Mouse (Mus musculus): ENCODE measurements around the gene Tmem251. TPM values are rescaled to one million over a fixed set of nuclear protein-coding genes. Genes with fewer than 3 reads are reported as not detected.

Tmem251 gene
- polyA plus RNA-seq, 2 experiments: 2.0 to 6.7 TPM

GRCm38 (mm10) chr12:102739096-102739495 lies 4.5 kb upstream of the Tmem251 start:
- no peaks in the 10 kb centered on the region for H3K27me3 ChIP-seq (ENCODE audit: control insufficient read depth, insufficient read depth, low read length)
- H3K27ac ChIP-seq: no peak overlapping the region
- ATAC-seq (ENCODE audit: insufficient read depth) (no peak), DNase-seq (ENCODE audit: low read depth in 3 of 3, low spot score in 3 of 3) (no peak)
- no peaks in the 10 kb centered on the region for H3K36me3 ChIP-seq (replicated peaks; ENCODE audit: control insufficient read depth, insufficient read depth, low read depth)
- 71% methylated on average over 5 of the region's 5 CpGs for WGBS (ENCODE audit: insufficient replicate concordance)
- no peak overlapping the region for H3K4me3 ChIP-seq (ENCODE audit: insufficient read depth in 1 of 2, low read depth in 2 of 2, low read length in 2 of 2)
- no peaks in the 10 kb centered on the region for H3K9me3 ChIP-seq (ENCODE audit: control insufficient read depth, low read length)
- TF ChIP-seq EP300 (IDR thresholded peaks at IDR 0.05; ENCODE audit: low read depth) (no peak), CTCF (IDR thresholded peaks at IDR 0.05; ENCODE audit: low read depth) (no peak)
- peaks cover 9 to 11% of the 10 kb centered on the region in 2 experiments for H3K4me1 ChIP-seq (replicated peaks; ENCODE audit: control insufficient read depth in 2 of 2, insufficient read depth in 2 of 2, low read length in 1 of 2)
- no peak overlapping the region for H3K9ac ChIP-seq (replicated peaks)
- no peak overlapping the region for H3K4me2 ChIP-seq (ENCODE audit: low read depth)

GRCm38 (mm10) chr12:102740285-102740684 lies 3.3 kb upstream of the Tmem251 start:
- no peak for ATAC-seq (ENCODE audit: insufficient read depth)
- Histone ChIP-seq H3K4me2 (ENCODE audit: low read depth) (no peak overlapping the region), H3K9me3 (ENCODE audit: control insufficient read depth, low read length) (no peaks in the 10 kb centered on the region), H3K27me3 (ENCODE audit: control insufficient read depth, insufficient read depth, low read length) (no peaks in the 10 kb centered on the region), H3K9ac (replicated peaks) (no peak overlapping the region), H3K4me1 (replicated peaks; ENCODE audit: control insufficient read depth in 2 of 2, insufficient read depth in 2 of 2, low read length in 1 of 2) (peaks cover 13 to 18% of the 10 kb centered on the region in 2 experiments), H3K36me3 (replicated peaks; ENCODE audit: control insufficient read depth, insufficient read depth, low read depth) (no peaks in the 10 kb centered on the region), H3K4me3 (ENCODE audit: insufficient read depth in 1 of 2, low read depth in 2 of 2, low read length in 2 of 2) (no peak overlapping the region), H3K27ac (no peak overlapping the region)
- no peak for DNase-seq (ENCODE audit: low read depth in 3 of 3, low spot score in 3 of 3)
- TF ChIP-seq CTCF (IDR thresholded peaks at IDR 0.05; ENCODE audit: low read depth): peak; percentile 47; the same call in 1 of the 2 replicates
- TF ChIP-seq EP300 (IDR thresholded peaks at IDR 0.05; ENCODE audit: low read depth): no peak
- WGBS (ENCODE audit: insufficient replicate concordance): 60% methylated on average over 3 of the region's 3 CpGs

DNA sequence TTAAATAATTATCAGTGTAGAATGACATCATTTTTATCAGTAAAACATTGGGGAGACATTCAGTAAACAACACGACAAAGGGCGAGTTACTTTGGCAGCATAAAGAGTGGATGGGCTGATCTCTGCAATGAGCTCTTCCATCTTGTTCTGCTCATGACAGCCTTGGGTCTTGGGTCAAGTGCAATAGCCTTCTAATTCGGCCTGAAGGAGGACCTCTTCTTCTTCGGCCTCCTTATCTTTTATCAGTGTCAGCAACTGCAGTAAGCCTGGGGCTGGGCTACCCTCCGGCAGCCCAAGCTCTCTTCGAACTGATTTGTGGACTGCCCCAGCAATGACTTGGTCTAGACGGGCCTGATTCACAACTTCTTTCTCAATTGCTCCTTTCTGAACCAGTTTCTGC lies 1.5 kb upstream of the Tmem251 start:
- H3K9me3 ChIP-seq (ENCODE audit: control insufficient read depth, low read length): no peaks in the 10 kb centered on the region
- H3K36me3 ChIP-seq (replicated peaks; ENCODE audit: control insufficient read depth, insufficient read depth, low read depth): peaks cover 3% of the 10 kb centered on the region
- ATAC-seq (ENCODE audit: insufficient read depth) (no peak), DNase-seq (ENCODE audit: low read depth in 3 of 3, low spot score in 3 of 3) (no peak)
- H3K9ac ChIP-seq (replicated peaks): no peak overlapping the region
- H3K4me3 ChIP-seq (ENCODE audit: insufficient read depth in 1 of 2, low read depth in 2 of 2, low read length in 2 of 2): no peak overlapping the region
- WGBS (ENCODE audit: insufficient replicate concordance): 47% methylated on average over 7 of the region's 7 CpGs
- H3K27ac ChIP-seq: no peak overlapping the region
- peaks cover 13 to 20% of the 10 kb centered on the region in 2 experiments for H3K4me1 ChIP-seq (replicated peaks; ENCODE audit: control insufficient read depth in 2 of 2, insufficient read depth in 2 of 2, low read length in 1 of 2)
- H3K27me3 ChIP-seq (ENCODE audit: control insufficient read depth, insufficient read depth, low read length): no peaks in the 10 kb centered on the region
- no peak overlapping the region for H3K4me2 ChIP-seq (ENCODE audit: low read depth)
- TF ChIP-seq EP300 (IDR thresholded peaks at IDR 0.05; ENCODE audit: low read depth): no peak
- TF ChIP-seq CTCF (IDR thresholded peaks at IDR 0.05; ENCODE audit: low read depth): no peak

DNA sequence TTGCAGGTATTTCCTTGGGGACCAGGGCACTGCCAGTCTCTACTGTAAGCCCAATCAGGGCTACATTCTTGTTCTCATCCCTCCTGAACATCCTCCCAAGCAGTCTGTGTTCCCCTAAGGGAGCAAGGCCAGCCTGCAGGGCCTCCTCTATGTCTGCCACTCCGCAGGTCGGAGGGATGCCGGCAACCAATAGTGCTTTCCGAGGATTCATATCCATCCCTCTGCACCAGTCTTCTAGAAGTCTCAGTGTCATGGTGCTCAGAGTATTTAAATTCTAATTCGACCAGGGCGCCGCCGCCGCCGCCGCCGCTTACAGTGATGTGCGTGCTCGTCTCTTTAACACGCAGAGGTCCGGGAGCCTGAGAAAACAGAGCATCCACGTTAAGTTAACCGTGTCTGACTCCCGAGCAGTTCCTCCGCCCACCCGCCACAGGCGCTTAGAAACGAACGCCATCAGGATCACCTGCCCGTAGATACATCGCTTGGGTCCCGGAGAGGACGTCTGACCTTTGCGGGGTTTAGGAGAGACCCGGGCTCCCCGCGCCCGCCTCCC lies 450 bp upstream of the Tmem251 start:
- TF ChIP-seq CTCF (IDR thresholded peaks at IDR 0.05; ENCODE audit: low read depth) (no peak), EP300 (IDR thresholded peaks at IDR 0.05; ENCODE audit: low read depth) (no peak)
- peak; percentile 57 for ATAC-seq (ENCODE audit: insufficient read depth)
- Histone ChIP-seq H3K4me1 (replicated peaks; ENCODE audit: control insufficient read depth in 2 of 2, insufficient read depth in 2 of 2, low read length in 1 of 2) (peaks cover 13 to 22% of the 10 kb centered on the region in 2 experiments), H3K9me3 (ENCODE audit: control insufficient read depth, low read length) (no peaks in the 10 kb centered on the region), H3K4me2 (ENCODE audit: low read depth) (peak overlapping the region; percentile 86), H3K27me3 (ENCODE audit: control insufficient read depth, insufficient read depth, low read length) (no peaks in the 10 kb centered on the region), H3K9ac (replicated peaks) (peak overlapping the region; percentile 95), H3K27ac (peak overlapping the region; percentile 77), H3K36me3 (replicated peaks; ENCODE audit: control insufficient read depth, insufficient read depth, low read depth) (peaks cover 7% of the 10 kb centered on the region), H3K4me3 (ENCODE audit: insufficient read depth in 1 of 2, low read depth in 2 of 2, low read length in 2 of 2) (peak overlapping the region; percentile 77 to 98)
- WGBS (ENCODE audit: insufficient replicate concordance): 1% methylated on average over 33 of the region's 33 CpGs
- DNase-seq (ENCODE audit: low read depth in 3 of 3, low spot score in 3 of 3): no peak

GRCm38 (mm10) chr12:102744839-102745238 lies 1.3 kb downstream of the Tmem251 start:
- H3K9ac ChIP-seq (replicated peaks): peak overlapping the region; percentile 95; the same call in 1 of the 2 replicates
- H3K4me2 ChIP-seq (ENCODE audit: low read depth): peak overlapping the region; percentile 86
- H3K4me3 ChIP-seq (ENCODE audit: insufficient read depth in 1 of 2, low read depth in 2 of 2, low read length in 2 of 2): peak overlapping the region; percentile 77 to 98
- H3K36me3 ChIP-seq (replicated peaks; ENCODE audit: control insufficient read depth, insufficient read depth, low read depth): peaks cover 7% of the 10 kb centered on the region
- H3K4me1 ChIP-seq (replicated peaks; ENCODE audit: control insufficient read depth in 2 of 2, insufficient read depth in 2 of 2, low read length in 1 of 2): peaks cover 13 to 22% of the 10 kb centered on the region in 2 experiments
- H3K9me3 ChIP-seq (ENCODE audit: control insufficient read depth, low read length): no peaks in the 10 kb centered on the region
- 11% methylated on average over 6 of the region's 6 CpGs for WGBS (ENCODE audit: insufficient replicate concordance)
- TF ChIP-seq EP300 (IDR thresholded peaks at IDR 0.05; ENCODE audit: low read depth) (no peak), CTCF (IDR thresholded peaks at IDR 0.05; ENCODE audit: low read depth) (0 out of 2 replicates have a peak, but pooled peaks have one; percentile 3)
- H3K27me3 ChIP-seq (ENCODE audit: control insufficient read depth, insufficient read depth, low read length): no peaks in the 10 kb centered on the region
- DNase-seq (ENCODE audit: low read depth in 3 of 3, low spot score in 3 of 3) (peak in 1 of 3 experiments; percentile 44), ATAC-seq (ENCODE audit: insufficient read depth) (no peak)
- H3K27ac ChIP-seq: peak overlapping the region; percentile 77; the same call in 1 of the 2 replicates
